Mouse (Mus musculus) thymus, postnatal 10 days (tissue): ENCODE data around the gene Emsy.

Source experiments
- DNase-seq, 2 experiments: peaks; one replicate each; pipeline ENCODE4 v3.0.0; 2021; ENCODE audit warnings: low spot score in 2 of 2

Emsy gene

DNA sequence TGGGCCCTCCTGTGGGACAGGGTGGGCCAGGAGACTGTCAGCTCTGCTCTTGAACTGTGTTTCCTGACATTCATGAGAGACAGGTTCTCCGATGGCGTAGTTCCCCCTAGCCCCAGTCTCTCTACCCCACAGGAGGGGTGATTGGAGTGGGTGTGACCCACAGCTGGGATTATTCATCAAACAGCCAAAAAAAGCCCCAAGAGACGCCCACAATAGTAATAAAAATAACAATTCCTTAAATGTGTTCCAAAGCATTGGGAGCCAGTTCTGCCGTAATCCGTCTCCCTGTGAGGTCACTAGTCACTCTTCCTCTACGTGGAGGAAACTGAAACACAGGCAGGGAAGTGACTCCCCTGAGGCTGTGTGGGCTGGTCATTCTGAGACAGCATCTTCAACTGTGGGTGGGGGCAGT, 113.8 kb downstream of the Emsy start:
- no peak for DNase-seq

GRCm38 (mm10) chr7:98542267-98542666, 114.3 kb downstream of the Emsy start:
- no peak for DNase-seq

DNA sequence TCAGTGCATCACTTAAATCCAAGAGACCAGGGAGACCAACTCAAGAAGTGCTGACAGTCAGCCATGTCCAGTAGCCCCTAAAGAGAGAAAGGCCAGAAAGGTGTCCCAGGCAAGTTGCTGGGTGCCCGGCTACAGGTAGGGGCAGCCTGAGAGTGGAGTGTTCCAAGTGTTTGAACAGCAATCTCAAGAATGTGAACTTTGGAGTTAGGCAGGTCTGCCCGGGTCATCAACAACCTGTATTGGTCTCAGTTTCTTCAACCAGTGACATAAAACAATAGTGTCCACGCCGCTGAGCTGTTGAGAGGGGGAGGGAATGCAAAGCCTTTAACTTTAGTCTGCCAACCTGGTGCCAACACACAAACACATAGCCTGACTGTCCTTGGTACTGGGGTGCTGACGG, 115.0 kb downstream of the Emsy start:
- DNase-seq, result no peak

DNA sequence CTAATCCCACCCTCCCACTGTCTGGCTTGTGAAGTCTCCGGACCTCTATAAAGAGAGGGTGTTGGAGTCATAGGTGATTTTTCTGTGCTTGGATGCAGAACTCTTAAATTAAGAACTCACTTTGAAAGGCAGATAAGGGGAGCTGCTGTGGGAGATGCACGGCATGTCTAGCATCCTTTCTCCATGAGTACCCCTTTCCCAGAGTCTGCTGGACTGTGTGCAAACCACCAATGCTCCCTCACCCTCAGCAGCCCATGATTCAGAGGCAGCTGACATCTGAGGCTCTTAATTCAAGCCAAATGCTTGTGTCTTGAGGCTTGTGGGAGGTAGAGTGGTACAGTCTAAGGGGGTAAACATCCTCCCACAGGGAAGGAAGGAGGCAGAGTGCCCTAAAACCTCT, 115.7 kb downstream of the Emsy start:
- no peak for DNase-seq

GRCm38 (mm10) chr7:98537967-98538573, 118.5 kb downstream of the Emsy start:
- DNase-seq, result no peak

DNA sequence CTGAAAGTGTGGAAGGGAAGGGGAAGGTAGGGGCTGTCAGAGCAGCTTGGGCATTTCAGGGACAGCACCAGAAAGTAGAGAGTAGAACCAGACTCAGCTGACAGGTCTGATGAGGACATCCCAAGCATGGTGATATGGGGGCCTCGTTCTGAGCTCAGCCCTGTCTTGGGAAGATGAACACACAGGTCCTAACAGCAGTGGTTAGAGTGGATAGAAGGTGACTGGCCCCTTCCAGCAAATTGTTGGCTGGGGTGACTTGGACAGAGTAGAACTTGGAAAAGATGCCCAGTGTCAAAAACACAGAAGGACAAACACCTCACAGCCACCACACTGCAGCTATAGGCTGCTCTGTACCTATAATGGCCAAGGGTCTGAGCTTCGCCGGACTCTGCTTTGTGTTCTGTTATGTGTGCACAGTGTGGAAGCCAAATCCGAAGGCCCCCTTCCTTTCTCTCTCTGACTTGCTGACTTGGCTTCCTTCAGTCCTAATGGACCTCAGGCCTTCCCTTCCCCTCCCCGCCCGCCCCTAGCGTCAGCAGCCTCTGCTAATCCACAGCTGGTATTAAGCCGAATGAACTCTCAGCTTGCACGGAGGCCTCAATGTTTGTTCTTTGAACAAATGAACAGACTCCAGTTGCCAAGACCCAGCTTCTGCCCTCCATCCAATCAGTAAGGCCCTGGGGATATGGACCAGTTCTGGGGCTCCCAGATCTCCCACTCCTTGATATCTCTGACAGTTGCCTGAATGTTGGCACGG, 119.2 kb downstream of the Emsy start:
- DNase-seq, result no peak
